Mouse (Mus musculus) forebrain, embryonic 13.5 days (tissue): ENCODE measurements around the gene Magi3. TPM values are rescaled to one million over a fixed set of nuclear protein-coding genes. Genes with fewer than 3 reads are reported as not detected.

ENCODE experiments used
- ATAC-seq: fragments of 200-750 bp; cut with Nextera tagmentation; 2 replicates; pipeline ENCODE4 v1.8.0; 2017
- H3K27ac ChIP-seq: fragments of 300-500 bp; sonication (generic); 2 replicates; pipeline ENCODE4 v1.5.1; 2015; ENCODE audit warnings: inconsistent platforms, mild to moderate bottlenecking, moderate library complexity
- H3K27me3 ChIP-seq: fragments of 300-500 bp; sonication (generic); 2 replicates; pipeline ENCODE4 v1.6.1; 2015; ENCODE audit warnings: mild to moderate bottlenecking, inconsistent platforms
- H3K36me3 ChIP-seq: fragments of 300-500 bp; sonication (generic); 2 replicates; pipeline ENCODE4 v1.6.1; 2015; ENCODE audit warnings: mild to moderate bottlenecking, inconsistent platforms; ENCODE audit not compliant: poor library complexity, severe bottlenecking
- H3K4me1 ChIP-seq: fragments of 300-500 bp; sonication (generic); 2 replicates; pipeline ENCODE4 v1.6.1; 2015; ENCODE audit warnings: inconsistent platforms
- H3K4me2 ChIP-seq: fragments of 300-500 bp; sonication (generic); 2 replicates; pipeline ENCODE4 v1.6.1; 2015; ENCODE audit warnings: inconsistent platforms, mild to moderate bottlenecking, moderate library complexity
- H3K4me3 ChIP-seq: fragments of 300-500 bp; sonication (generic); 2 replicates; pipeline ENCODE4 v1.5.1; 2015; ENCODE audit warnings: mild to moderate bottlenecking, inconsistent platforms
- H3K9ac ChIP-seq: fragments of 300-500 bp; sonication (generic); 2 replicates; pipeline ENCODE4 v1.6.1; 2015; ENCODE audit warnings: mild to moderate bottlenecking, inconsistent platforms
- H3K9me3 ChIP-seq: fragments of 300-500 bp; sonication (generic); replicated peaks from 2 replicates; pipeline ENCODE4 v1.6.1; 2016; ENCODE audit warnings: inconsistent platforms
- WGBS: fragments of 180-500 bp; shearing (Covaris S2); methylation state at CpG from one replicate; pipeline ENCODE4 v1.1.7; 2015; 5-methylcytosine and 5-hydroxymethylcytosine counted together
- polyA plus RNA-seq: library from polyadenylated mRNA; unstranded; fragments of >200 nt; fragmentation: Nextera tagmentation; extraction: Ambion mirVana; gene quantifications from 2 replicates; pipeline ENCODE4 v1.2.1, GENCODE M21; 2015

The Magi3 gene
- polyA plus RNA-seq, 1 experiment from 2014 or later: 5.2 TPM

DNA sequence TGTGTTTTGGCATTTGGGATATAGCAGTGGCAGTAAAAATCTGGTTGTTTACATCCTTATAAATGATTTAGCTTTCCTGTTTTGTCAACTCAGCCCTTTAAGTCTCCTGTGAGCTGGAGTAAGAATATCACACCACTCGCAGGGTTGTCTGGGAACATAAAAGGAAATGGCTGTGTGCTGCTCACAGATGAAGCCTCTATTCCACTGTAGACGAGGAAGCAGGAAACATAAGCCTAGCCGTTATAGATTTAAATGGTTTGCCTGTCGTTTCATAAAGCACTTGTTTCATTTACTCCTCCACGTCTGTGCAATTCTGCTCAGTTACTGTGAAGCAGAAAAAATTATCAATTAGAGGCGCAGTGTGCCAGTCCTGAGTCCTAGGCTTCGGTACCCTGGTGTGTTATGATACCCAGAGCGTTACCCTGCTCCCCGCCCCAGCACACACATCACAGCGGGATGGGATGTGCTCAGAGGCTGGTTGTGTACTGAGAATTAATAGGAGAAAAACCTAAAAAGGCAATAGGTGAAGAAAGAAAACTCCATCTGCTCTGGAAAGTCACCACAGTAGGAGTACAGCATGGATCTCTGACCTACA lies 17.8 kb upstream of the Magi3 start:
- H3K4me3 ChIP-seq: no peak overlapping the region
- no peak overlapping the region for H3K4me2 ChIP-seq
- 61% methylated on average over 10 of the region's 10 CpGs for whole genome bisulfite sequencing
- H3K9ac ChIP-seq: no peak overlapping the region
- no peak overlapping the region; the same call in 1 of the 2 replicates for H3K27ac ChIP-seq
- no peaks in the 10 kb centered on the region for H3K9me3 ChIP-seq
- no peak for ATAC-seq
- no peaks in the 10 kb centered on the region for H3K27me3 ChIP-seq
- H3K36me3 ChIP-seq: no peaks in the 10 kb centered on the region
- H3K4me1 ChIP-seq: peaks cover 4% of the 10 kb centered on the region; the same call in 1 of the 2 replicates

DNA sequence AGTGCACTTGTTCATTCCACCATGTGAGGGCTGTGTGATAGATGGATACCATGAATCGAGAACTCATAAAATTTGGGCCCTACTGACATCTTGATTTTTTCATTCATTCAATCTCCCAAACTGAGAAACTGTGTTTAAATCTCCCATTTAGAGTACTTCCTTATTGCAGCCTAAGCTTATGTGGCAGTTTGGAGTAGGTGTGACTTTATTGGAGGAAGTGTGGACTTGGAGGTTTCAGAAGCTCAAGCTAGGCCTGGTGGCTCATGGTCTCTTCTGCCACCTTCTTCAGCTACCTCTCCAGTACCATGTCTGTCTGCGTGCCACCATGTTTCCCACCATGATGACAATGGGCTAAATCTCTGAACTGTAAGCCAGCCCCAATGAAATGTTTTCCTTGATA lies 15.9 kb upstream of the Magi3 start:
- H3K36me3 ChIP-seq: no peaks in the 10 kb centered on the region
- H3K9me3 ChIP-seq: no peaks in the 10 kb centered on the region
- no peak overlapping the region for H3K9ac ChIP-seq
- 88% methylated on average over 2 of the region's 2 CpGs for WGBS
- no peak overlapping the region for H3K4me3 ChIP-seq
- no peak for ATAC-seq
- no peaks in the 10 kb centered on the region for H3K27me3 ChIP-seq
- H3K4me1 ChIP-seq: peaks cover 4% of the 10 kb centered on the region; the same call in 1 of the 2 replicates
- H3K4me2 ChIP-seq: no peak overlapping the region
- H3K27ac ChIP-seq: no peak overlapping the region

DNA sequence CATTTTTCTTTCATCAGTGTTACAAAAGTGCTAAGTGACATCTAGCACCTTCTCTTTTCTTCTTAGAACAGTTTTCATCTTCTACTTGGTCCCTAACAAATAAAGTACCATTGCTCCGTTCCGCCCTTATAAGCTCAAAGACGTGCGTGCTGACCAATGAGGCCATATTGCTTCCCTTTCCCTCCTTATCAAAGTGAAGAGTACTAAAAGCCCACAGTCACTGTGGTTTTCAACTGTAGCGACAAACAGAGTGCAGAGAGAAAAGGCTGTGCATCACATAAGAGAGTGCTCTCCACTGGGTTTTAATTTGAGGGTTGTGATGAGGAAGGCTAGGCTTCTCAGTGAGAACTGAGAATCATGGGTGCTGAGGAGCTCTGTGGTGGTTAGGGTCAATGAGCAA lies 14.9 kb upstream of the Magi3 start:
- Histone ChIP-seq H3K4me1 (peaks cover 4% of the 10 kb centered on the region; the same call in 1 of the 2 replicates), H3K4me2 (no peak overlapping the region), H3K9ac (no peak overlapping the region), H3K27ac (no peak overlapping the region), H3K27me3 (no peaks in the 10 kb centered on the region), H3K4me3 (no peak overlapping the region), H3K36me3 (no peaks in the 10 kb centered on the region), H3K9me3 (no peaks in the 10 kb centered on the region)
- WGBS: 93% methylated on average over 5 of the region's 5 CpGs
- no peak for ATAC-seq

DNA sequence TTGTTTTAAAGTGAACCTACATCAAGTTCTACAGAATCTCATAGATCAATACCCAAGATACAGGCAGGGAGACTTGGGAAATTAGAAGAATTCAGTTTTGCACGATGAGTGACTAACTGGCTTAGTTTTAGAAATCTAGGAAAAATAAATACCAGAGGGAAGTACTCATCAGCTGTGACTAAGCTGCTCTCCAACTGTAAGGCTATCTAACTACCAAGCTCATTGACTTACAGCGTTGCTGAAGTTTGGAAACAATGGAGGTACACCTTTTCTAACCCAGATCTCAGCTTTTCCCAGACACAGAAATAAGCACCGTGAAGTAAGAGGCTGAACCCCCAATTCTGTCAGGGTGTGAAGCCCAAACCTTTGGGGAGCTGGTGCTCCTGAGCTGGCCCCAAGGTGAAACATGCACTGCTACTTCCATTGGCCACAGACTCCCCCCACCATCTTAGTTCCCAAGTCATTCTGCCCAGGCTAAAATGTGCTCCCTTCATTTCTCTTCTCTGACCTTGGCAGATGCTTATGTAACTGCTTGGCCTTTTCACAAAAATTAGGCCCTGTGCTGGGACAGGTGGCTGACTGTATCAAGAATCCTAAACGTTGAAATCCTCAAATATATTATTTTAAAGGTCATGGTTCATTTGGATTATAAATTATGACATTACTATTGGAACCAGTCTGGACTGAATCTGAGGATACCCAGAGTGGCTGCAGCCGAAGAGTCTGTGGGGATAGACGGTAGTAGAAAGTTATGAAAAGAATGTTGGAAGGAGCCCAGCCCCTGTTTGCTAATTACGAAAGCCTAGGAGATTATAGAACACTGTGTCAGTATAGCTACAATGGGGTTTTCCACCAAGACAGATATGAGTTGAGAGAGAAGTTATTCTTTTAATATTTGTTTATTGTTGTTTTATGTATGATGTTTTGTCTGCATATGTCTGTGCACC lies 13.5 kb upstream of the Magi3 start:
- Histone ChIP-seq H3K4me3 (no peak overlapping the region), H3K27me3 (no peaks in the 10 kb centered on the region), H3K27ac (no peak overlapping the region), H3K9me3 (no peaks in the 10 kb centered on the region), H3K4me1 (peaks cover 4% of the 10 kb centered on the region; the same call in 1 of the 2 replicates), H3K9ac (no peak overlapping the region), H3K36me3 (no peaks in the 10 kb centered on the region), H3K4me2 (no peak overlapping the region)
- WGBS: 79% methylated on average over 7 of the region's 7 CpGs
- ATAC-seq: no peak

DNA sequence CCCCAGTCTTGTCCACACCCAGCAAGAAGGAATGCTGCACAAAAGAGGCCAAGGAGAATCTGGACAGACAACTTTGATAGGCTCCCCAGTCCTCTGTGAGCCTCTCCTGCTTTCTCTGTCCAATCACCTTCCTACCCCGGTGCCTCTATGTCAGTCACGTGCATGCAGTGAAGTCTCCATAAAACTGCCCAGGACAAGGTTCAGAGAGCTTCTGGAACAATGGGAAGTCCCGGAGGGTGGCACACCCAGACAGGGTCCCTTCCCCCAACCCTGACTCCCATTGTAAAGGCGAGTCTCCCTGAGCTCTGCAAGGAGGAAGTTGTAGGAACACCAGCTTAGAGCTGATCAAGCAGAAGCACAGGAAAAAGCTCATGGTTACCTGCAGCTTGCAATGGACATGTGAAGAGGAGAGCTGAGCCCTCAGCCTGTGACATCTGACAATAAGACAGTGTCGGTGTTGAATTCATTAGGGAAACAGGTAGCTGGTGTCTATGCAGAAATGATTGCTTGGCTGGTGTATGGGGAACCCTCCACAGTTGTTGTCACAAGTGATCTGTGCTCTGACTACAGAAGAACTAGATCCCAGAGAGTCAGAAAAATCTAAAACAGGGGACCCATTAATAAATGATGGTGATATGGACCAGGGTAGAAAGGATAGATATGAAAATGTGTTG lies 7.4 kb upstream of the Magi3 start:
- Histone ChIP-seq H3K9me3 (no peaks in the 10 kb centered on the region), H3K4me1 (no peaks in the 10 kb centered on the region), H3K4me2 (no peak overlapping the region), H3K4me3 (no peak overlapping the region), H3K27me3 (no peaks in the 10 kb centered on the region), H3K36me3 (no peaks in the 10 kb centered on the region), H3K27ac (no peak overlapping the region), H3K9ac (no peak overlapping the region)
- no peak for ATAC-seq
- 26% methylated on average over 5 of the region's 5 CpGs for WGBS

DNA sequence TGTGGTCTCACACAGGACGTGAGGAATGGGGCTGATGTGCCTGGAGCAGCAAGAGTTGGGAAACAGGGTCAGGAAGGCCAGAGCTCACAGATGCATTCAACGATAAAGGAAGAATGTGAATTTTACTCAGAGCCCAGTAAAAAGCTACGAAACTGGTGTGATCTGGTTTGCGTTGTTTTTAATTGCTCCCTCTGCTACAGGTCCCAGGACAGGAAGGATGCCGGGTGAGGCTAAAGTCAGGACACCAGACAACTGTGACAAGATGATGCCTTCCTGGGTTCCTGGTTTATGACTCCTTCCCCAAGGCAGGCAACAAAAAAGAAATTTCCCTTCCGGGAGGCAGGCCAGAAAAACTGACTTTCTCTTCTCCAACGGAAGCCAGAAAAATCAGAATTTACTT lies 6.6 kb upstream of the Magi3 start:
- Histone ChIP-seq H3K4me1 (peaks cover under 1% of the 10 kb centered on the region), H3K4me3 (no peak overlapping the region), H3K9ac (no peak overlapping the region), H3K27ac (no peak overlapping the region), H3K27me3 (no peaks in the 10 kb centered on the region), H3K4me2 (no peak overlapping the region), H3K36me3 (no peaks in the 10 kb centered on the region), H3K9me3 (no peaks in the 10 kb centered on the region)
- whole genome bisulfite sequencing: 82% methylated on average over 7 of the region's 7 CpGs
- no peak for ATAC-seq

DNA sequence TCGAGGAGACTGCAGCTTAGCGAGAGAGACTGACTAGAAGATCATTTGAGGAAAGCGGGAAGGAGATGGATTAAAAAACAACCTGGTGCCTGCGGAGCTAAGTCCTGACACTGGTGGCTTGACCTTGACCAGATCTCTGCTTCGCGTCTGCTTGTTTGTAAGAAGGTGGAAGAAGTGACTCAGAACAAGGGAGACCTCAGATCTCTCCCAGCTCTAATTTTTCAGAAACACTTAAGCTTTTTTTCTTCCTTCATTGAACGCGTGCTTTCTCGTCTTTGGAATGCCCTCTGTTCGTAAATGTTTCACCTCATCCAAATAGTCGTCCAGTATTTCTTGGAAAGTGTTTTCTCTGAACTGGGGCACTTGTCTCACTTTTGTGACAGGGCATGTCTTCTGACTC lies 982 bp upstream of the Magi3 start:
- Histone ChIP-seq H3K4me3 (peak overlapping the region; percentile 86), H3K4me1 (peaks cover 22% of the 10 kb centered on the region), H3K4me2 (peak overlapping the region; percentile 64), H3K9me3 (no peaks in the 10 kb centered on the region), H3K27ac (peak overlapping the region; percentile 45; the same call in 1 of the 2 replicates), H3K9ac (peak overlapping the region; percentile 46), H3K36me3 (no peaks in the 10 kb centered on the region), H3K27me3 (no peaks in the 10 kb centered on the region)
- WGBS: 12% methylated on average over 11 of the region's 11 CpGs
- ATAC-seq: no peak

DNA sequence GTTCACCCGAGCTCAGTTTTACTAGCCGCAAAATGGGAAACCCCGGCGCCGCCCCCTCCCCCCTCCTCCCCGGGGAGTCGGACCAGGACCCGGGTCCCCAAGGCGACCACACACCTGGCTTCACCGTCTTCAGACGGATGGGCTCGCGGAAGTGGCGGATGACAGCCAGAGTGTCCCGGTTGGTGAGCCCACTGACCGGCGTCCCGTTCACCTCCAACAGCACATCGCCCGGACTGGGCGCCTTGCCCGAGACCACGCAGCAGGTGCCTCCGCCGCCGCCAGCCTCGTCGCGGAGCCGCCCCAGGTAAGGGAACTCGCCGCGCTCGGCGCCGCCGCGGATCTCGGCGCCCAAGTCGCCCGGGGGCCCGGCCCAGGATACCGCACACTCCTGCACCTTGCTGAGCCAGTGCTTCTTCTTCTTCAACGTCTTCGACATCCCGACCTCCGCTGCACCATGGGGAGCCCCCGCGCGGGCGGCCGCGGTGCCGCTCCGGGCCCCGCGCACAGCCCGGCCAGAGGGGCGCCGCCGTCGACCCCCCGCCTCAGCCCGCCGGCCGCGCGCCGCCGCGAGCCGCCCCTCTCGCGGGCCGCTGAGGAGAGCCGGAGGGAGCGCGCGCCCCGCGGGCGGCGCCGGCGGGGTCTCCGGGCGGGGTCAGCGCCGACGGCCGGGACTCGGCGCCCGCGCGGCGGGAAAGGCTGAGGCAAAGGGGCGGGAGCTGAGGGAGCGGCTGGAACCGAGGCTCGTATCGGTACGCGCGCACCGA lies 461 bp downstream of the Magi3 start:
- Histone ChIP-seq H3K9ac (peak overlapping the region; percentile 89), H3K4me1 (peaks cover 22% of the 10 kb centered on the region), H3K27ac (peak overlapping the region; percentile 97), H3K9me3 (no peaks in the 10 kb centered on the region), H3K27me3 (no peaks in the 10 kb centered on the region), H3K36me3 (no peaks in the 10 kb centered on the region), H3K4me3 (peak overlapping the region; percentile 86), H3K4me2 (peak overlapping the region; percentile 86)
- under 1% methylated on average over 93 of the region's 107 CpGs for WGBS
- peak; percentile 64 for ATAC-seq

DNA sequence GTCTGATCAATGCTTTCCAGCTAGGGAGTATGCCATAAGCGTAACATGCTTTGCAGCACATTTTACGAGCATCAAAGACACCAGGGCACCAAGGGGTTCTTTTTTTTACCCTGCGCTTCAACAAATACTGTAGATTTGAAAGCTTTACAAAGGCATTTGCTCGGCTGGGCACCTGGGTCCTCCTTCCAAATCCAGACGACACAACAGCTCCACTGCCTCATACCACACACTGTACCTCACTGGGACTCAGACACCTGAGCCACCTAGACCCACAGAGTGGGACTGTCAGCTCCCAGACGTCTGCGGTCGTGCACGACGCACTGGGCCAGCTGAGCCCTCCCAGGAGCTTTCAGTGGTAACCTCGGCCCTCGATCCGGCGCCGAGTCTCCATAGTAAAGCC lies 1.2 kb downstream of the Magi3 start:
- peak overlapping the region; percentile 86 for H3K4me2 ChIP-seq
- H3K36me3 ChIP-seq: no peaks in the 10 kb centered on the region
- peaks cover 22% of the 10 kb centered on the region for H3K4me1 ChIP-seq
- under 1% methylated on average over 15 of the region's 15 CpGs for WGBS
- no peak overlapping the region for H3K27ac ChIP-seq
- peak overlapping the region; percentile 86 for H3K4me3 ChIP-seq
- H3K27me3 ChIP-seq: no peaks in the 10 kb centered on the region
- H3K9ac ChIP-seq: peak overlapping the region; percentile 89
- no peak for ATAC-seq
- no peaks in the 10 kb centered on the region for H3K9me3 ChIP-seq

DNA sequence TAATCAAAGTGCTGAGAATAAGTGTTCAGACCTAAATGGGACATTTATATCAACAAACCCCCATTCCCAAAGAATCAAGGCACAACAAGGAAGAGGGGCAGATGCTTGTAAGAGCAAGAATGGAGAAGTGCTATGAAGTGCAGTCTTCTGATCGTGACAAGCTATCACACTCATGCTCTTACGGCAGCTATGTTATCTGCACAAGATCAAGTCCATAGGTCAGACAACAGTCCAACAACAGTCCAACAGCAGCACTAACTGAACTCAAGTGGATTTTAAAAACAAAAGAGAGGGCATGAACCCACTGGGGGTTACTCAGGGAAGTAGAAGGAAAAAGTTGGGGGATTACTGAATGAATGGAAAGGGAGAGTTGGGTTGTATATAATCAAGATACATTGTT lies 30.4 kb downstream of the Magi3 start:
- Histone ChIP-seq H3K27ac (no peak overlapping the region), H3K4me3 (no peak overlapping the region), H3K4me2 (no peak overlapping the region), H3K27me3 (no peaks in the 10 kb centered on the region), H3K9me3 (no peaks in the 10 kb centered on the region), H3K9ac (no peak overlapping the region), H3K4me1 (no peaks in the 10 kb centered on the region), H3K36me3 (no peaks in the 10 kb centered on the region)
- no peak for ATAC-seq
- 89% methylated on average over 2 of the region's 2 CpGs for WGBS

DNA sequence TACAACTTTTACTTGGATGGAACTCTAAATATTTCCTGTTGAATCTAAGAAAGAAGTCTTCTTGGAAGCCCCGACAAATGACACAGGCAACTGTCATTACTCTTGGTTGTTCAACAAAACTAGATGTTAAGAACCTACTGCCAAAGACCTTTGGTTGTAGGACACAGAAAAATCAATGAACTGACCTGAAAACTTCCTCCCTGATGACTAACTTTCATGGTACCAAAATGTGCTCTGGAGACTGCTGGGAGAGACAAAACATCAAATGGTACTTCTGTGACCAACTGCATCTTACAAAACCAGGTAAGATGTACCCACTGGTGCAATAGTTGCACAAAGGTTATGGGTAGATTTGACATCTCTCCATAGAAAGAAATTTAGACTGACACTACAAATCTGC lies 30.9 kb downstream of the Magi3 start:
- Histone ChIP-seq H3K27me3 (no peaks in the 10 kb centered on the region), H3K27ac (no peak overlapping the region), H3K9ac (no peak overlapping the region), H3K9me3 (no peaks in the 10 kb centered on the region), H3K4me1 (no peaks in the 10 kb centered on the region), H3K4me3 (no peak overlapping the region), H3K4me2 (no peak overlapping the region), H3K36me3 (no peaks in the 10 kb centered on the region)
- ATAC-seq: no peak
- WGBS: 94% methylated on average over 1 of the region's 1 CpGs
